Mouse (Mus musculus): ENCODE data around the gene 2810006K23Rik. TPM values are rescaled to one million over a fixed set of nuclear protein-coding genes. Genes with fewer than 3 reads are reported as not detected.
A peak's percentile ranks its signal among the peaks of the same experiment; 100 is the strongest.
"Not testable (repeated sequence)": the region's sequence is repeated elsewhere in the genome, so short reads cannot be mapped to it uniquely, and the experiment has no call there.

2810006K23Rik gene
- polyA plus RNA-seq (2015; fragmentation: Nextera tagmentation; extraction: Ambion mirVana), result 15.5 and 16.2 TPM in 2 replicates

- under 1% methylated on average over 71 of the region's 72 CpGs for WGBS
- Histone ChIP-seq H3K27ac (peak within 1 kb of the TSS; percentile 98), H3K4me2 (peak within 1 kb of the TSS; percentile 90), H3K9me3 (no peaks in the 10 kb centered on the region), H3K9ac (peak within 1 kb of the TSS; percentile 82), H3K27me3 (no peaks in the 10 kb centered on the region), H3K4me3 (peak within 1 kb of the TSS; percentile 65), H3K4me1 (replicated peaks) (peaks cover 18% of the 10 kb centered on the region), H3K36me3 (peaks cover 12% of the 10 kb centered on the region; the same call in 1 of the 2 replicates)
- ATAC-seq (ENCODE audit: low FRiP score), result peak; percentile 99
Measured at GRCm38 (mm10) chr5:124327510-124328364, at the start of gene 2810006K23Rik, which contains the start of gene Mphosph9. 2810006K23Rik (plus strand) TSS chr5:124328089. Mphosph9 (minus strand) TSS chr5:124327972.

- Histone ChIP-seq H3K36me3 (peaks cover 83% of the 10 kb centered on the region), H3K9ac (no peak overlapping the region), H3K27me3 (no peaks in the 10 kb centered on the region), H3K4me1 (replicated peaks) (no peaks in the 10 kb centered on the region), H3K27ac (no peak overlapping the region), H3K4me3 (no peak overlapping the region), H3K4me2 (no peak overlapping the region), H3K9me3 (no peaks in the 10 kb centered on the region)
- 98% methylated on average over 2 of the region's 2 CpGs for WGBS
- ATAC-seq (ENCODE audit: low FRiP score), result no peak
Measured at GRCm38 (mm10) chr5:124282854-124283253, 45.0 kb upstream of the 2810006K23Rik start.

GRCm38 (mm10) chr5:124284330-124284729 lies 43.6 kb upstream of the 2810006K23Rik start:
- H3K27me3 ChIP-seq, result no peaks in the 10 kb centered on the region

DNA sequence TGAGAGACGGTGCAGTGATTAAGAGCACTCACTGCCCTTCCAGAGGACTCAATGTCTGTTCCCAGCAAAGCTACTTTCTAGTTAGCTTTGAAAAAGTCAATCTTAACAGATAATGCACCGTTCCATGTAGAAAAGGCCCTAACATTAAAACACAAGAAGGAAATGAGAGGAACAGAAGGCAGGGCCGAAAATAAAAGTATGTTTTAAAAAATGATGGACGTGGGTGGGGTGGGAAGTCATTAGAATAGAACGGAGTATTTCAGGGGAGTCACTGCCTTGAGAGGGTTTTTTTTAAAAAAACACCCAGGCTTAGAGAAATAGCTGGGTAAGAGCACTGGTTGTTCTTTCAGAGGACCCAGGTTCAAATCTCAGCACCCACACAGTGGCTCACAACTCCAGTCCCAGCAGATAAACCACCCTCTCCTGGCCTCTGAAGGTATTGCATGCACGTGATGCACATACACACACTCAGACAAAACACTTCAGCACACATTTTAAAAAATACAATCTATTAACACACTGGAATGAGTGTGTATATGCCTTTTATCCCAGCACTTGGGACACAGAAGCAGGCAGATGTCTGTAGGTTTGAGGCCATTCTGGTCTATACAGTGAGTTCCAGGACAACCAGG lies 40.2 kb upstream of the 2810006K23Rik start:
- WGBS, result 98% methylated on average over 6 of the region's 6 CpGs
- H3K36me3 ChIP-seq, result peaks cover 86% of the 10 kb centered on the region
- H3K4me3 ChIP-seq, result no peak overlapping the region
- H3K9ac ChIP-seq, result no peak overlapping the region
- no peaks in the 10 kb centered on the region for H3K4me1 ChIP-seq (replicated peaks)
- H3K27ac ChIP-seq, result no peak overlapping the region
- H3K4me2 ChIP-seq, result no peak overlapping the region
- ATAC-seq (ENCODE audit: low FRiP score), result no peak
- no peaks in the 10 kb centered on the region for H3K27me3 ChIP-seq
- H3K9me3 ChIP-seq, result no peaks in the 10 kb centered on the region

More at GRCm38 (mm10) chr5:124284330-124284729, 43.6 kb upstream of the 2810006K23Rik start:
- H3K36me3 ChIP-seq, result peaks cover 83% of the 10 kb centered on the region
- H3K9ac ChIP-seq, result no peak overlapping the region
- WGBS, result 73% methylated on average over 3 of the region's 3 CpGs
- no peak overlapping the region for H3K27ac ChIP-seq
- no peaks in the 10 kb centered on the region for H3K9me3 ChIP-seq
- H3K4me3 ChIP-seq, result no peak overlapping the region
- H3K4me2 ChIP-seq, result no peak overlapping the region
- H3K4me1 ChIP-seq (replicated peaks), result no peaks in the 10 kb centered on the region
- ATAC-seq (ENCODE audit: low FRiP score), result no peak

DNA sequence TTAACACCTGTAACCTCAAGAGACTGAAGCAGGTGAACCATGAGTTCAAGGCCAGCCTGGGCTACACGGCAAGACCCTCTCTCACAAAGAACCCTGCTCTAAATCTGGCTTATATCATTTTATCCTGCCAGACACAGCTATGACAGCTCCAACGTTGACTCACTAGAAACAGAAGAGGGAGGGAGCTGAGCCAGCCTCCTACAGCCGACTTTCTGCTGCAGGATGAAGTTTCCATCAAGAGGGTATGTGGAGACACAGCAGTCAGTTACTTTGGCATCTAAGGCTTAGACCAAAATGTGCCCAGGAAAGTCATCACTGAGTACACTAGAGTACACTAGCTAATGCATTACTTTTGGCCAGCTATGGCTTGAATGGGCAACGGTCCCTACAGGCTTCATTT lies 37.7 kb upstream of the 2810006K23Rik start:
- H3K27me3 ChIP-seq, result no peaks in the 10 kb centered on the region
- peaks cover 94% of the 10 kb centered on the region for H3K36me3 ChIP-seq
- no peak for ATAC-seq (ENCODE audit: low FRiP score)
- H3K9me3 ChIP-seq, result no peaks in the 10 kb centered on the region
- H3K4me2 ChIP-seq, result no peak overlapping the region
- WGBS, result 96% methylated on average over 4 of the region's 4 CpGs
- no peak overlapping the region for H3K9ac ChIP-seq
- H3K4me1 ChIP-seq (replicated peaks), result no peaks in the 10 kb centered on the region
- H3K4me3 ChIP-seq, result no peak overlapping the region
- no peak overlapping the region for H3K27ac ChIP-seq

DNA sequence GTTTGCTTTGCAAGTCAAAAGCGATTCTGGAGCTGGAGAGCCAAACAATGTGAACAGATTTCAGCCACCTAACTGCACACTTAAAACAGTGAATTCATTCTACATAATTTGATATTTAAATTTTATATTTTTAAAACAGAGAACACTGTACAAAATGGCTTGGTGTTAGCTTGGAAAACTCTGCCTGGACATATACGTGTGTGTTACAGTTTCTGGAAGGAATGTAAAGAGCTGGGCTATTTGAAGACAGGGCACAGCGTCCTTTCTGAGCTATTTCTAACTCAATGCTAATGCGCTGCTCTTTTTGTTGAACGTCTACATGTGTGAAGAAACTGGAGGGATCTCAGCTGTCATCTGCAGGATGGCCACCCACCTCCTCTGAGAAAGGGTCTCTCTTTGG lies 33.9 kb upstream of the 2810006K23Rik start:
- ATAC-seq (ENCODE audit: low FRiP score), result no peak
- H3K9ac ChIP-seq, result no peak overlapping the region
- H3K27ac ChIP-seq, result no peak overlapping the region
- peaks cover 91% of the 10 kb centered on the region for H3K36me3 ChIP-seq
- no peak overlapping the region for H3K4me3 ChIP-seq
- H3K4me1 ChIP-seq (replicated peaks), result no peaks in the 10 kb centered on the region
- H3K9me3 ChIP-seq, result no peaks in the 10 kb centered on the region
- 94% methylated on average over 5 of the region's 5 CpGs for WGBS
- no peaks in the 10 kb centered on the region for H3K27me3 ChIP-seq
- no peak overlapping the region for H3K4me2 ChIP-seq

DNA sequence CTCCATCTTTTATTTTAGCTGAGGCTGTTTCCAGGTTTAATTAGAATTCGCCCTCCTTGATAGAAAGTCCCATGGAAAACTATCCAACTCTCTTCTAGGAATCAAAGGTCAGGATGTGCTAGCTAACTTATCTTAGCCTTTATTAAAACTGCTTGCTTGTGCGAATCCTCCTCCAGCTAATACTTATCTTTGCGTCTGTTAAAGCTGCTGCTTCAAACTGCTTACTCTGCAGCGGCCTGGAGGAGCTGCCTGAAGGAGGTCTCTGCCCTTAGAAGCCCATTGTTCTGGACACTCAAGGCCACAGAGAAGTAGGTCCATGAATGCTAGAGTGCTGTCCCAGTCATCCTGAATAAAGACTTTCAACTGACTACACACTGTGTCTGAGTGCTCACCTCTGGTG lies 31.4 kb upstream of the 2810006K23Rik start:
- Histone ChIP-seq H3K27me3 (no peaks in the 10 kb centered on the region), H3K4me3 (no peak overlapping the region), H3K4me2 (no peak overlapping the region), H3K27ac (no peak overlapping the region), H3K9ac (no peak overlapping the region), H3K9me3 (no peaks in the 10 kb centered on the region), H3K36me3 (peaks cover 80% of the 10 kb centered on the region), H3K4me1 (replicated peaks) (no peaks in the 10 kb centered on the region)
- 97% methylated on average over 4 of the region's 4 CpGs for WGBS
- ATAC-seq (ENCODE audit: low FRiP score), result no peak

GRCm38 (mm10) chr5:124299307-124299706 lies 28.6 kb upstream of the 2810006K23Rik start:
- not testable (repeated sequence) for H3K4me1 ChIP-seq (replicated peaks); H3K4me3 ChIP-seq; ATAC-seq (ENCODE audit: low FRiP score); H3K9me3 ChIP-seq; H3K9ac ChIP-seq; H3K27me3 ChIP-seq; H3K4me2 ChIP-seq; H3K27ac ChIP-seq
- peaks cover 70% of the 10 kb centered on the region for H3K36me3 ChIP-seq
- WGBS, result 66% methylated on average over 4 of the region's 4 CpGs

GRCm38 (mm10) chr5:124300132-124300531 lies 27.8 kb upstream of the 2810006K23Rik start:
- H3K4me2 ChIP-seq, result no peak overlapping the region
- no peak overlapping the region for H3K27ac ChIP-seq
- H3K9me3 ChIP-seq, result no peaks in the 10 kb centered on the region
- no peak overlapping the region for H3K9ac ChIP-seq
- H3K27me3 ChIP-seq, result no peaks in the 10 kb centered on the region
- no peaks in the 10 kb centered on the region for H3K4me1 ChIP-seq (replicated peaks)
- WGBS, result 78% methylated on average over 4 of the region's 4 CpGs
- H3K36me3 ChIP-seq, result peaks cover 67% of the 10 kb centered on the region
- no peak overlapping the region for H3K4me3 ChIP-seq
- no peak for ATAC-seq (ENCODE audit: low FRiP score)

DNA sequence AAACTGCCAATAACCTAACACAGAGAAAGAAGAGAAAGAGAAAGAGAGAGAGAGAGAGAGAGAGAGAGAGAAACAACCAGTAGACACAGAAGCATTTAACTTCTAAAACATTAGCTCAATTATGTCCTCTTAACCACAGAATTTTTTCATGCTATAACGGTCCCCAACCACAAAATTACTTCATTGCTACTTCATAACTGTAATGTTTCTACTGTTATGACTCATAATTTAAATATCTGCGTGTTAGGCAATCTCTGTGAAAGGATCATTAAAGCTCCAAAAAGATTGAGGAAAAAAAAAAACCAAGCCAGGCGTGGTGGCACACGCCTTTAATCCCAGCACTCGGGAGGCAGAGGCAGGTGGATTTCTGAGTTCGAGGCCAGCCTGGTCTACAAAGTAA lies 25.0 kb upstream of the 2810006K23Rik start:
- WGBS, result 96% methylated on average over 6 of the region's 6 CpGs
- not testable (repeated sequence) for H3K4me3 ChIP-seq; H3K4me1 ChIP-seq (replicated peaks); H3K9me3 ChIP-seq; ATAC-seq (ENCODE audit: low FRiP score); H3K27ac ChIP-seq; H3K9ac ChIP-seq; H3K27me3 ChIP-seq; H3K4me2 ChIP-seq
- H3K36me3 ChIP-seq, result peaks cover 71% of the 10 kb centered on the region

GRCm38 (mm10) chr5:124309155-124309554 lies 18.7 kb upstream of the 2810006K23Rik start:
- H3K4me3 ChIP-seq, result no peak overlapping the region

DNA sequence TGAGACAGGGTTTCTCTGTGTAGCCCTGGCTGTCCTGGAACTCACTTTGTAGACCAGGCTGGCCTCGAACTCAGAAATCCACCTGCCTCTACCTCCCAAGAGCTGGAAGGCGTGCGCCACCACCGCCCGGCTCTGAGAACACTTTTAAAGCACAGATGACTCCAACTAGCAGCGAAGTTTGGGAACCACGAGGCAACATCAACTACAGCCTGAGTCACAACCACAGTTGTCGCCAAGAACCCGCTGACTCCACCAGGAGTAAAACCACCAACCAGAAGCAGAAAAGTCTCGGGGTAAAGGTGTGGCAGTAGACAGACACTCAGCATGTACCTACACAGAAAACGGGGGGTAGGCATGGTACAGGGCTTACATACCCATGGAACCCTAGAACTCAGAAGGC lies 17.8 kb upstream of the 2810006K23Rik start:
- no peak overlapping the region for H3K4me2 ChIP-seq
- H3K36me3 ChIP-seq, result peaks cover 83% of the 10 kb centered on the region
- peaks cover 5% of the 10 kb centered on the region for H3K9me3 ChIP-seq
- no peak overlapping the region for H3K4me3 ChIP-seq
- H3K9ac ChIP-seq, result no peak overlapping the region
- H3K27ac ChIP-seq, result no peak overlapping the region
- no peak for ATAC-seq (ENCODE audit: low FRiP score)
- H3K27me3 ChIP-seq, result no peaks in the 10 kb centered on the region
- 97% methylated on average over 11 of the region's 11 CpGs for WGBS
- no peaks in the 10 kb centered on the region for H3K4me1 ChIP-seq (replicated peaks)

More at GRCm38 (mm10) chr5:124309155-124309554, 18.7 kb upstream of the 2810006K23Rik start:
- Histone ChIP-seq H3K9me3 (peaks cover 5% of the 10 kb centered on the region), H3K4me2 (no peak overlapping the region), H3K4me1 (replicated peaks) (no peaks in the 10 kb centered on the region), H3K27me3 (no peaks in the 10 kb centered on the region), H3K9ac (no peak overlapping the region), H3K27ac (no peak overlapping the region), H3K36me3 (peaks cover 76% of the 10 kb centered on the region)
- WGBS, result 78% methylated on average over 10 of the region's 10 CpGs
- no peak for ATAC-seq (ENCODE audit: low FRiP score)
